Mouse (Mus musculus) brain, embryonic 14.5 days (tissue): ENCODE measurements around the gene Scamp3.
A peak's percentile ranks its signal among the peaks of the same experiment; 100 is the strongest.

ENCODE experiments used
- CTCF ChIP-seq: fragments of 200-500 bp; IDR thresholded peaks from 2 replicates; pipeline ENCODE4 v1.5.1; 2012; ENCODE audit warnings: inconsistent platforms, mild to moderate bottlenecking, moderate library complexity, borderline replicate concordance; ENCODE audit not compliant: insufficient read depth, insufficient read length; ENCODE audit errors: extremely low read depth
- POLR2A ChIP-seq: fragments of 200-500 bp; IDR thresholded peaks from 2 replicates; pipeline ENCODE4 v1.6.1; 2012; ENCODE audit warnings: mild to moderate bottlenecking, inconsistent platforms, borderline replicate concordance; ENCODE audit not compliant: poor library complexity, insufficient read depth, insufficient read length, severe bottlenecking; ENCODE audit errors: extremely low read depth

GRCm38 (mm10) chr3:89213803-89214530 is 36.7 kb downstream of the Scamp3 start:
- TF ChIP-seq POLR2A (peak; percentile 75), CTCF (no peak)
